Mouse (Mus musculus) liver, embryonic 14 days (tissue): ENCODE results near the gene Dcaf11. TPM values are rescaled to one million over a fixed set of nuclear protein-coding genes. Genes with fewer than 3 reads are reported as not detected.

Experiments used
- polyA plus RNA-seq: library from polyadenylated mRNA; depleted of rRNA; stranded (reverse); fragments of >200 nt; gene quantifications from 2 replicates; pipeline ENCODE4 v1.2.3, GENCODE M21; 2012; rRNA removed

Dcaf11 gene
- 29.4 and 35.9 TPM in 2 replicates for polyA plus RNA-seq

DNA sequence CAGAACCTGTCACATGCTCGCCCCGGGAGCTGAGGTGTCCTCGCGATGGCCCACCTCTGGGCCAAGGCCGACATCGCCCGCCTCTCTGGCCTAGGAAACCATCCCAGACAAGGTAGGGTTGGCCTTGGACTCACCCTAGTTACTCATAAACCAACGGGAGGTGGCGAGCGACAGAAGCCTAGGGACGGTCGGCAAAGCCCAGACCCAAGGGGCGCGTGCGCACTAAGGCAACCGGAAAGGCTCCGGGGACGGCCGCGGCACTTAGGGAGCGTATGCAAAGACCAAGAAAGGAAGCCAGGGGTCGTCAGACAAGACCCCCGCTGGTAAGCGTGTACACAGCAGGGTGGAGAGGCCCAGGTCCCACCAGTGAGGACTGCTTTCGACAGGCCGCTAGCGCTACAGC lies at the start of gene Dcaf11:
Gene Dcaf11, plus strand, starts transcription at position 208 of the 403 bp plus-strand sequence.

DNA sequence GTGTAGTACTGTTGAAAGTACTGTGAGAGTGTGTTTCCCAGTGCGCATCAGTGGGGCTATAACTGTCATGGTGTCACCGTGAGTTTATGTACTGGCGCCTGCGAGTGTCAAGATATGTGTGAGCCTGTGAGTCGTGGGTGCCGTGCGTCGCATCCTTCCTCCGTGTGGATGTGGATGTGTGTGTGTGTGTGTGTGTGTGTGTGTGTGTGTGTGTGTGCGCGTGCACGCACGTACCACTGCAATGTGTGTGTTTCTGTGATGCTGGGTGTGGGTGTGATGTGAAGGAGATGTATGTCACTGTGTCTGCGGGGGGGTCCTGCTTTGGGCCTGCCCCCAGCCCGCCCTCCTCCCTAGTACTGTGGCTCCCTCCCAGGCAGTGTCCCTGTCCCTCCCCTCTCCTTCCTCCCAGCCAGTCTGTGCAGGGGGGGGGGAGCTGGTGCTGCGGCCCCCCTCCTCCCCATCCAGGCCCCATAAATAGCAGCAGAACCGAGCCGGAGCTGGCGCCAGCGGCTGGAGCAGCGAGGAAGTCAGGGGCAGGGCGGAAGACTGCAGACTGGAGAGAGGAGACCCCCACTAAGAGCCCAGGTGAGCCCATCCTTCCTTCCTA lies 49.6 kb upstream of the Dcaf11 start, which contains the start of gene Cpne6:
Gene Cpne6, plus strand, starts transcription at position 321 of the 607 bp plus-strand sequence.

DNA sequence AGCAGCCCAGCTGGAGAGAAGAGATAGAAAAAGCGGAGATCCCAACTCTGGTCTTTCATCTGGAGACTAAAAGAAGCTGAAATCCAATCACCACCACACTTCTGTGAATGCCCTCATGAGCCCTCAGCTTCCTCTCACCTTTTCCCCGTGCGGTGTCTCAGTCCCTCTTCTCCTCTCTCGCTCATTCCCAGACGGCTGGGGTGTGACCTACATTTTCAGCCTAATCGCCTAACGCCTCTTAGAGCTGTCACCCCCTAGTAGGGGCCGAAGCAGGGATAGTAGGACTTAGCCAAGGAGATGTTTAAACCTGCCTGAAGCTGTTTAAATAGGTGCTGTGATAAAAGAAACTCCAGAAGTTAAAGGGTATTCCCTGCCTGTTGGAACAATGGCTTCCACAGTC lies 35.0 kb upstream of the Dcaf11 start, which contains the start of gene Nrl:
Gene Nrl, minus strand, starts transcription at position 197 of the 400 bp plus-strand sequence.

DNA sequence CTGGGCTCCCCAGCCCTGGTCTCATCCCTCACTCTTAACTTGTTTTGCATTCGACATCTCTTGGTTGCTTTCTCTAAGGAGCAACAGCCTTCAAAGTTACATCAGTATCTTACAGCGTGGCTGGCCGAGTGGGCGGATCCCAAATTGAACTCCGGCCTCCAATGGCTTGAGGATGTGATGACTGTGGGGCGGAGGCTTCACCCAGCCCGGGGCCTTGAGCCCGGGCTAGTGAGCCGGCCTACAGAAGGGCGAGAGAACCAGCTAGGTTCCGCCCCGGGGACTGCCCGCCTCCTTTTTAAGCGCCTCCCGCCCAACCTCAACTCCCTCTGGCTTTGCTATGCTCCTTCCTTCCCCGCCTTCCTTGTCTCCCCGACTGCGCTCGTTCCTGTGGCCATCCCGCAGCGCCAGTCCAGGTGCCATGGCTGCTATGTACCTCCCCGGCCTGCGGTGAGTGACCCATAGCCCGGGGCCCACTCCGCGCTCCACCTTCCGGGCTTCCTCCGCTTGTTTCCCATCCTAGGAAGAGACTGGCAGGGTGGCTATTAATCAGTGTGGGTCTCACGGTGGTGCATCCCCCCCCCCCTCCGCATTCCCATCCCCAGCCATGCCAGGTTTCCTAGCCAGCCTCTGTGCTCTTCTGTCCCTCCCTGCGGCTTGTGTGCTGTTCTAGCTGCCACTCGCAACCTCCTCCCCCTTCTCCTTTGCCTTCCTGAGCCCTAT lies 19.6 kb upstream of the Dcaf11 start, which contains the start of gene Pck2:
Gene Pck2, plus strand, starts transcription at position 200 of the 720 bp plus-strand sequence.

DNA sequence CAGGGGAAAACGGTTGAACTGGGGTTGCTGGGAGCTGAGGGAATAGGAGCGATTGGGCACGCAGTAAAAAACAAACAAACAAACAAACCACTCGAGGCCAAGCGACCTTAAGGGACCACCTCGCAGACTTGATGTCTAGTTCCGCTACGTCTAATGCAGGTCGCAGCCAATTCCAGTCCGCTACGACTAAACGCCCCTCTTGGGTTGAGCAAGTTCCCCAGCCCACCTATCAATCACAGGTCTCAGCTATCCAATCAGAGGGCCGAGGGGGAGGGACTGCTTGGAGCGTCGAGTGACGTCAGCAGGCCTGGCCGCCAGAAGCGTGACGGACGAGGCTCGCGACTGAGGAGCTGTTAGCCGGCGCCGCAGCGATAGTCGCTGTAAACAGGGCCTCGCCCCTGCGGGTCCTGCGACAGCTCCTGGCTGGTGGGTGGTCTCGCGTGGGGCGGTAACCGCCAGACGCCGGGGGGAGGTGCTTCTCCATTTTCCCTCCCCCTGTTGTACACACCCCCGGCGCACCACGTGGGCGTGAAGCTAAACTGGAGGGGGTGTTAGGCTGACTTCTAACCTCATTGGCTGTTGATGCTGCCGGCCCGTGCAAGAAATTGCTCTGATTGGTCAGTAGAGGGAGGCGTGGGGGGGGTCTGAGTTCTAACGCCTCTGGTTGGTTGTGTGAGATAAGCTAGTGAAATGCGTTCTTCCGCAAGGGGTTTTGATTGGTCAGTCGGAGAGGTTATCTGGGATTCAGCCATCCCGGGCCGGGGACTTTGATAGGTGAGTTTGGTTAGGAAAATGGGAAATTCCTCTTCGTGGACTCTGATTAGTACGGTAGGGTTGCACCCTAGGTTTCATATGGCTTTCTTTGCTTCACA lies 632 bp downstream of the Dcaf11 start, which contains the start of gene A730061H03Rik:
Gene A730061H03Rik, minus strand, starts transcription at position 205 of the 872 bp plus-strand sequence.

DNA sequence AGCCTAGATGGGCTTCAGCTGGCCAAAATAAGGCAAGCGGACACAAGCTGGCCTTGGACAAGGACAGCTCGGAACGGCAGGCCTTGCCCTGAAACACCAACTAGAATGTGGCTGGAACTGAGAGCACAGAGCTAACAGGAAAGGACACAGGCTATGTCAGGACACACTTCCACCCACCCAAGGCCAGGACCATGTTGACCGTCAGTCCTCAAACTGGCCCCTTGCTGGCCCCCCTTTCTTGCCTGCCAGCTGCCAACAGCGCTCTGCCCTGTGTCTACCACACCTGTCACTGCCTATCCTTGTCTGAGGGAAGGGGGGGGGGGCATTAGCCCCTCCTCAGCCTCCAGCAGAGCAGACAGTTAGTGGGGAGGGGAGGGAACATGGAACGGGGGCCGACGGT lies 15.5 kb downstream of the Dcaf11 start, which contains the start of gene Fitm1:
Gene Fitm1, plus strand, starts transcription at position 316 of the 400 bp plus-strand sequence.

DNA sequence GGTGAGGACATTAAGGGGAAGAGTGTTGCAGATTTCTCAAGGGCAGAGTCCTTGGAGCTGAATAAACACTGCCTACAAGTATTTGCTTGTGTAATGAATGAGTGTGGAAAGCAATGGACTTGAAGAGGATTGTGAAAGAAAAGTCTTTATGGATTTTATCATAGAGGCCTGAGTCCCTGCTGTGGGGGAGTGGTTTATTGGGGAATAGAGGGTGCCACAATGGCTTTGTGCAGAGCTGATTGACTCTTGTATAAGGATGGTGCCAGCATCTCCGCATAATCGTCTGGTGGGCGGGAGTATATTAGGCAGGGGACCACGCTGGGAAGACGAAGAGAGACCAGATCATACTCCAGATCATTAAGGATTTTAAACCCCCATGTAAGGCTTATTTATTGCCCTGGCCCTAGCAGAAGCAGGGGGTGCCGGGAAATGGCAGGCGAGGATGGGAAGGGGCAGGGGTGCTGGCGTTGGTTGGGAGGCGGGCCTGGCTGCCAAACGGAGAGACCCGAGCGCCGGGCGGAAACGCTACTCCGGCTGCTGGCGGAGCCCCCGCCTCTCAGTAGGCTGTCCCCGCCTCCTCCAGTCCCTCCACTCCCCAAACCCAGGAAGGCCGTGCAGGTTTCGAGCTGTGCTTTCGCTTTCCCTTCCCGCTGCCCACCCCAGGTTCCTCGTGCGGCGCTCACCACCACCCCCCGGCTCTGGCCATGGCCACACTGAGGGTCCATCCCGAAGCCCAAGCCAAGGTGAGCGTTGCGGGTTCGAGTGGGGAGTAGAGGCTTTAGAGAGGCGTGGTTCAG lies 18.3 kb downstream of the Dcaf11 start, which contains the start of gene Psme1:
Gene Psme1, plus strand, starts transcription at position 253 of the 797 bp plus-strand sequence.

DNA sequence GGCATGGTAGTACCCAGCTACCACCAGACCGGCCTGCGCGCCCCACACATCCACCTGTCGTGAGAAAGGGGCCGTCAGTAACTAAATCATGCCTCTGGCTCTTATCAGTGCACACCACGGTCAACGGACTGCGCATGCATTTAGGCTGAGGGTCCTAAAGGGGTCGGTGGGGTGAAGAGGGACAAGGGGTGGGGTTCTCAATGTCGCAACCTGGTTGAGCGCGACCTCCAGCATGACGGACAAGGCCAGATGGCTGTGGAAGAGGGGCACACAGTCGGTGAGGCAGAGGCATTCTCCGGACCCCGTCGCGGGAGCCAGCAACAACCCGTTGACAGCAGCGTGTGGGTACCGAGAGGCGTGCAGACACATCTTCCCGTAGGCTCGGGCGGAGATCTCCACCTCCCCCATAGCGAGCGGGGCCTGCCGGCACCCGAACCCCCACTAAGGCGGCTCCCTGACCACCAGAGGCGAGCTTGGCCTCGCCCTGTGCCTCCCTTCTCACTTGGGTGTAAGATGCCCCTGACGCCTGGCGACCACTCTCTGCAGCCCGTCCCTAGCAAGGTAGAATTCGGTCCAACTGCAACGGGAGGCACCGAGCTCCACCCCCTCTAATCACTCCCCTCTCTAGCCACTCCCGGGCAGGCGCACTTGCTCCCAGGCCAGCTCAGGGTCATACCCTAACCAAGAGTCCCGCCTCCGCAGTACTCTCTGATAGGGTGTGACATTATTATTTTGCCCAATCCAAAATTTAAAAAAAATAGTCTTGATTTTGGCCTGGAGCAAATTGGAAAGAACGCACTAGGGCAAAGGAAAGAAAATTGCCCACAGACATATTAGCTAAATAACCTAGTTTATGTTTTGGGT lies 25.1 kb downstream of the Dcaf11 start, which contains the start of gene Emc9:
Gene Emc9, minus strand, starts transcription at position 601 of the 864 bp plus-strand sequence.

DNA sequence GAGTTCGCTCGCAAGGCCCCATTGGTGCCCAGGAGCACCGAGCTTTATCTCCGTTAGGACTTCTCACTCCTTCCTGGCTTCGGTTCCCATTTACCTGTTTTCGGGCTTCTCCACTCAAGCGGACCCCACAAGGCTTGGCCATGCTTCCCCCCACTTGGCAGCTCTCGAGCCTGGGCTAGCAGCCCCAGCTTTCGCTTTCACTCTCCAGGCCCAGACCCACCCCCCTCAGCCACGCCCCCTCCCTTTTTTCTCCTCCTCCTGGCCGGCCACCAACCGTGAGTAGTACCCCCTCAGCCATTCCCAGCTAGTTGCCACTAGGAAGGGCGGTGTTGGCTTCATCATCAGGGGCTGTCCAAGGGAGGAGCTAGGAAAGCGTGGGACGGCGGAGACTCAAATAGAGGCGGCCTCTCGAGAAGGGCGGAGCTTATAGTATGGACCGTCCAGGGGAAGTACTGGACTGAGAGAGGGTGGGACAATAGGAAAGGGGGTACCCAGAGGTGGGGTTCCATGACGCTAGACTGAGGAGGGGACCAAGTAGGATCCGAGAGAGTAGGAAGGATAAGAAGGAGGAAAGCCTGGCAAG lies 31.0 kb downstream of the Dcaf11 start, which contains the start of gene Psme2:
Gene Psme2, minus strand, starts transcription at position 366 of the 583 bp plus-strand sequence.

DNA sequence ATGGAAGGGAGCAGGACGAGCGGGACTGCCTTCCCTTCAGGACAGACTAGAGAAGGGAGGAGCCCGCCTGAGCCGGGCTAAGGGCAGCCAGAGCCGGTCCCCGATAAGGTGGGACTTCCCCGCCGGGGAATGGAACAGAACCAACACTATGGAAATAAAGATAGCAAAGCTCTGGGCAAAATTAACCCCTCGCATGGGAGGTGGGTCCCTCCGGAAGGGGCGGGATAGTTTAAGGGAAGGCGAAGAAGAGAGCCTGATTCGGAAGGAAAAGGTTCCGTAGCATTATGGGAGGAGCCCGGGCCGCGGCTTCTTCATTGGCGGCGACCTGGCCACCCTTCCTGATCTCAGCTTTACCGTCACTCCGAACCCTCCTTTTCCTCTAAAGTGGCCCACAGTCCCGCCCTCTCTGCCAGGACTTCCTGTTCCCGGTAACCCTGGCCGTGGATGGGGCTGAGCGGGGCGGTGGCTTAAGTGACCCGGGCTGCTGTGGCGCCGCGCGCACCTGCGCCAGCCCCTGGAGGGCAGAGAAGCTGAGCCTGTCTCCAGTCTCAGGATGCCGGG lies 31.6 kb downstream of the Dcaf11 start, which contains the start of gene Rnf31:
Gene Rnf31, plus strand, starts transcription at position 378 of the 561 bp plus-strand sequence.

DNA sequence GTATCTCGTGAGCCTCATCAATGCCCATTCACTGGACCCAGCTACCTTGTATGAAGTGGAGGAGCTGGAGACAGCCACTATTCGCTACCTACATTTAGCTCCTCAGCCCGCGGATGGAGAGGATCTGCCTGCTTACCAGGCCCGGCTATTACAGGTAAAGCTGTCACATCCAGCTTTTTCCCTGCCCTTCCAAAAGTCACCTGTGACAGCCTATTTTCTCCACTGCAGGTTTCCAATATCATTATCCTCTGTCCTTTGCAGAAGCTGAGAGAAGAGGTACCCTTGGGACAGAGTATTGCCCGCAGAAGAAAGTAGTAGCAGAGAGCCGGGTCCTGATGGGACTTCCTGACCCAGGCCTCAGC lies 43.4 kb downstream of the Dcaf11 start, which contains the start of gene Irf9:
Gene Irf9, plus strand, starts transcription at position 301 of the 362 bp plus-strand sequence.

DNA sequence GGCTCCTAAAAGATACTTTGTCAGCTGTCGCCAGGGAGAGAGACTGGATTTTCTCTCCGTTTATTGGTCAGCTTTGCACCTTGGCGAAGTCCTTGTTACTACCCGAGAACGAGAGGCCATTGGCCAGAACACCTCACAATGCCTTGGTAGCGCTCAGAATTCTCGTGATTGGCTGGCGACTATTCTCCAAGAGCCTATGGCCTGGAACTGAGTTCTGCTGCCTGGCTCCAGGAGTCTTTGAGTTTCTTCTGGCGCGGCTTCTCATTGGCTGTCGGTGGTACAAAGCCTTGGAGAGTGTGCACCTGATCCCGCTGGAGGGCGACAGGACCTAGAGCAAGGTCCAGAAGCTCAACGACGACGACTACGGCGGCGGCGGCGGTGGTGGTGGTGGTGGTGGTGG lies 58.0 kb downstream of the Dcaf11 start, which contains the start of gene Rec8:
Gene Rec8, plus strand, starts transcription at position 216 of the 400 bp plus-strand sequence.

Other genes starting within 250 kb of the Dcaf11 start
- gene Dhrs4, start 81.2 kb upstream of the Dcaf11 start, polyA plus RNA-seq = 45.3 and 46.0 TPM in 2 replicates
- 2.0 and 2.3 TPM in 2 replicates for gene Carmil3, start 69.4 kb upstream of the Dcaf11 start, polyA plus RNA-seq
- 0.06 and 0.08 TPM in 2 replicates for gene Cpne6, start 49.6 kb upstream of the Dcaf11 start, polyA plus RNA-seq
- gene Nrl, start 35.0 kb upstream of the Dcaf11 start, polyA plus RNA-seq = 0.01 TPM in 1 of 2 replicates, not detected in the other
- gene Pck2, start 19.7 kb upstream of the Dcaf11 start, polyA plus RNA-seq = 21.6 and 22.1 TPM in 2 replicates
- 0.76 and 0.83 TPM in 2 replicates for gene A730061H03Rik, start 400 bp downstream of the Dcaf11 start, polyA plus RNA-seq
- gene Fitm1, start 15.6 kb downstream of the Dcaf11 start, polyA plus RNA-seq = 0.20 and 0.69 TPM in 2 replicates
- 49.6 and 57.9 TPM in 2 replicates for gene Psme1, start 18.1 kb downstream of the Dcaf11 start, polyA plus RNA-seq
- 17.8 and 19.8 TPM in 2 replicates for gene Emc9, start 25.3 kb downstream of the Dcaf11 start, polyA plus RNA-seq
- 63.6 and 64.0 TPM in 2 replicates for gene Psme2, start 31.1 kb downstream of the Dcaf11 start, polyA plus RNA-seq
- gene Rnf31, start 31.7 kb downstream of the Dcaf11 start, polyA plus RNA-seq = 5.9 and 7.5 TPM in 2 replicates
- 17.6 and 23.7 TPM in 2 replicates for gene Irf9, start 43.6 kb downstream of the Dcaf11 start, polyA plus RNA-seq
- gene Rec8, start 58.0 kb downstream of the Dcaf11 start, polyA plus RNA-seq = 1.7 and 2.1 TPM in 2 replicates
- 24.1 TPM in 2 replicates for gene Ipo4, start 76.0 kb downstream of the Dcaf11 start, polyA plus RNA-seq
- gene Gm49378, start 77.9 kb downstream of the Dcaf11 start, polyA plus RNA-seq = 1.5 and 1.6 TPM in 2 replicates
- 25.0 and 29.3 TPM in 2 replicates for gene Tm9sf1, start 83.8 kb downstream of the Dcaf11 start, polyA plus RNA-seq
- 0.35 and 0.44 TPM in 2 replicates for gene Tssk4, start 90.2 kb downstream of the Dcaf11 start, polyA plus RNA-seq
- gene Mdp1, start 100.5 kb downstream of the Dcaf11 start, polyA plus RNA-seq = 14.2 and 15.2 TPM in 2 replicates
- gene Gmpr2, start 111.9 kb downstream of the Dcaf11 start, polyA plus RNA-seq = 13.3 and 16.5 TPM in 2 replicates
- 177 and 195 TPM in 2 replicates for gene Nedd8, start 112.1 kb downstream of the Dcaf11 start, polyA plus RNA-seq
- 15.3 and 17.8 TPM in 2 replicates for gene Tinf2, start 121.8 kb downstream of the Dcaf11 start, polyA plus RNA-seq
- 2.4 and 2.5 TPM in 2 replicates for gene Tgm1, start 153.9 kb downstream of the Dcaf11 start, polyA plus RNA-seq
- gene Rabggta, start 162.3 kb downstream of the Dcaf11 start, polyA plus RNA-seq = 10.6 and 12.3 TPM in 2 replicates
- 27.6 and 31.2 TPM in 2 replicates for gene Dhrs1, start 185.7 kb downstream of the Dcaf11 start, polyA plus RNA-seq
- gene Nop9, start 185.7 kb downstream of the Dcaf11 start, polyA plus RNA-seq = 12.2 and 15.0 TPM in 2 replicates
- gene Cideb, start 198.5 kb downstream of the Dcaf11 start, polyA plus RNA-seq = 36.1 and 38.6 TPM in 2 replicates
- 0.57 and 0.65 TPM in 2 replicates for gene Ltb4r2, start 201.4 kb downstream of the Dcaf11 start, polyA plus RNA-seq
- gene Ltb4r1, start 206.0 kb downstream of the Dcaf11 start, polyA plus RNA-seq = 2.2 and 3.1 TPM in 2 replicates
- gene Adcy4, start 224.1 kb downstream of the Dcaf11 start, polyA plus RNA-seq = 0.86 and 0.99 TPM in 2 replicates
- 12.6 and 15.4 TPM in 2 replicates for gene Ripk3, start 228.9 kb downstream of the Dcaf11 start, polyA plus RNA-seq